Mouse (Mus musculus): ENCODE data around the gene Scand1. TPM values are rescaled to one million over a fixed set of nuclear protein-coding genes. Genes with fewer than 3 reads are reported as not detected.

Gene Scand1
- total and polyA plus RNA-seq, 3 experiments, result 37.4 to 75.6 TPM; not detected in 1

DNA sequence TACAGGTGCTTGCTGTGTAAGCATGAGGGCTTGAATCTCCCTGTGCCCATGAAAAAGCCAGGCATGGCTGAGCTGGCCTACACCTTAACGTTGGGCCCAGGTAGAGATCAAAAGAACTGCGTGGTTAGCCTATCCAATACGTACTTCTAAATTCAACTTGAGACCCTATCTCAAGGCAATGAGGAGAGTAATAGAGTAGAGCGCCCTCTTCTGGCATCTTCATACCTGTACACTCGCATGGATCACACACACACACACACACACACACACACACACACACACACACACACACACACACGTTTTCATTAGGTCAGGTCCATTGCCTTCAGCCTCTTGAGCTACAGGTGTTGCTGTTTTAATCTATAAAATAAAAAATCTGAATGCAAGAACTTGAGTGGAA lies 2.3 kb upstream of the Scand1 start:
- peaks cover 0 to 6% of the 10 kb centered on the region in 2 experiments; a peak in 2 of 4 replicates for H3K36me3 ChIP-seq (ENCODE audit: control insufficient read depth in 1 of 2, insufficient read depth in 2 of 2, low read length in 2 of 2)
- no peak for DNase-seq (ENCODE audit: low read depth, low spot score)

GRCm38 (mm10) chr2:156313153-156313552 lies 649 bp upstream of the Scand1 start:
- peak overlapping the region; percentile 90 for H3K9ac ChIP-seq (ENCODE audit: control insufficient read depth, low read depth, low read length, poor library complexity, severe bottlenecking)
- H3K4me1 ChIP-seq (ENCODE audit: control insufficient read depth in 1 of 2, insufficient read depth in 2 of 2, low read length in 2 of 2), result peaks cover 0 to 3% of the 10 kb centered on the region in 2 experiments; a peak in 3 of 4 replicates
- peak; percentile 67 for DNase-seq (ENCODE audit: low read depth, low spot score)
- peaks cover 13% of the 10 kb centered on the region for H3K79me2 ChIP-seq (ENCODE audit: control insufficient read depth, insufficient read depth, low read length, poor library complexity)
- H3K9me3 ChIP-seq (replicated peaks; ENCODE audit: insufficient read depth, low read length), result no peaks in the 10 kb centered on the region
- H3K4me3 ChIP-seq (ENCODE audit: control insufficient read depth in 1 of 2, insufficient read depth in 1 of 2, low read depth in 2 of 2, low read length in 2 of 2), result peak overlapping the region; percentile 70 to 96
- peak overlapping the region; percentile 76 for H3K27ac ChIP-seq (ENCODE audit: control insufficient read depth, low read depth, low read length)
- TF ChIP-seq TAL1 (IDR thresholded peaks at IDR 0.05; ENCODE audit: low read length) (no peak), POLR2AphosphoS5 (IDR thresholded peaks at IDR 0.05; ENCODE audit: borderline replicate concordance, low read depth, low read length) (no peak), MAFK (IDR thresholded peaks at IDR 0.05; ENCODE audit: borderline replicate concordance, low read depth, low read length) (no peak), TCF12 (IDR thresholded peaks at IDR 0.05; ENCODE audit: low read depth, low read length) (no peak), KAT2A (conservative IDR thresholded peaks at IDR 0.05; ENCODE audit: low read depth, low read length) (no peak), POLR2A (IDR thresholded peaks at IDR 0.05; ENCODE audit: control insufficient read depth in 1 of 2, insufficient read depth in 1 of 2, low read depth in 1 of 2, low read length in 2 of 2, poor library complexity in 1 of 2) (no peak), MYC (IDR thresholded peaks at IDR 0.05; ENCODE audit: low read depth, low read length) (peak; percentile 45; the same call in 1 of the 2 replicates), TBP (IDR thresholded peaks at IDR 0.05; ENCODE audit: low read depth, low read length) (peak; percentile 53), NRF1 (IDR thresholded peaks at IDR 0.05; ENCODE audit: insufficient read depth, low read depth, low read length, poor library complexity, severe bottlenecking) (no peak), MEF2A (IDR thresholded peaks at IDR 0.05; ENCODE audit: extremely low read depth, insufficient replicate concordance, low read depth, low read length, poor library complexity, severe bottlenecking) (no peak), SMC3 (IDR thresholded peaks at IDR 0.05; ENCODE audit: low read depth, low read length) (0 out of 2 replicates have a peak, but pooled peaks have one; percentile 14), CHD2 (IDR thresholded peaks at IDR 0.05; ENCODE audit: low read length) (no peak), JUND (IDR thresholded peaks at IDR 0.05; ENCODE audit: low read depth, low read length) (no peak), CHD1 (IDR thresholded peaks at IDR 0.05; ENCODE audit: low read depth, low read length) (no peak), USF1 (IDR thresholded peaks at IDR 0.05; ENCODE audit: low read depth, low read length) (no peak), USF2 (IDR thresholded peaks at IDR 0.05; ENCODE audit: borderline replicate concordance in 1 of 2, insufficient read depth in 1 of 2, low read depth in 1 of 2, low read length in 2 of 2) (no peak), ZMIZ1 (IDR thresholded peaks at IDR 0.05; ENCODE audit: low read depth, low read length) (no peak), MAZ (IDR thresholded peaks at IDR 0.05; ENCODE audit: low read depth, low read length) (no peak), ZNF384 (IDR thresholded peaks at IDR 0.05; ENCODE audit: low read depth, low read length) (peak; percentile 40; the same call in 1 of the 2 replicates), RCOR1 (IDR thresholded peaks at IDR 0.05; ENCODE audit: low read depth, low read length) (no peak), ELF1 (IDR thresholded peaks at IDR 0.05; ENCODE audit: low read depth, low read length) (no peak), EP300 (IDR thresholded peaks at IDR 0.05; ENCODE audit: low read depth in 1 of 2, low read length in 2 of 2) (no peak), ZKSCAN1 (IDR thresholded peaks at IDR 0.05; ENCODE audit: low read depth, low read length) (no peak), MAX (IDR thresholded peaks at IDR 0.05; ENCODE audit: low read length) (no peak), CTCF (IDR thresholded peaks at IDR 0.05 in 2 of 3, conservative IDR thresholded peaks at IDR 0.05 in 1 of 3; ENCODE audit: control insufficient read depth in 1 of 3, insufficient read depth in 1 of 3, low read depth in 2 of 3, low read length in 3 of 3, poor library complexity in 1 of 3, severe bottlenecking in 1 of 3) (peak; percentile 16 to 50 (median 28); a peak in 2 of 6 replicates)
- peaks cover 0 to 6% of the 10 kb centered on the region in 2 experiments; a peak in 2 of 4 replicates for H3K36me3 ChIP-seq (ENCODE audit: control insufficient read depth in 1 of 2, insufficient read depth in 2 of 2, low read length in 2 of 2)
- no peaks in the 10 kb centered on the region for H3K27me3 ChIP-seq (ENCODE audit: control insufficient read depth in 1 of 2, insufficient read depth in 2 of 2, low read length in 2 of 2)

More for the DNA sequence above, 2.3 kb upstream of the Scand1 start:
- Histone ChIP-seq H3K9ac (ENCODE audit: control insufficient read depth, low read depth, low read length, poor library complexity, severe bottlenecking) (no peak overlapping the region), H3K4me1 (ENCODE audit: control insufficient read depth in 1 of 2, insufficient read depth in 2 of 2, low read length in 2 of 2) (peaks cover 0 to 3% of the 10 kb centered on the region in 2 experiments; a peak in 3 of 4 replicates), H3K27ac (ENCODE audit: control insufficient read depth, low read depth, low read length) (no peak overlapping the region), H3K79me2 (ENCODE audit: control insufficient read depth, insufficient read depth, low read length, poor library complexity) (peaks cover 13% of the 10 kb centered on the region), H3K4me3 (ENCODE audit: control insufficient read depth in 1 of 2, insufficient read depth in 1 of 2, low read depth in 2 of 2, low read length in 2 of 2) (no peak overlapping the region), H3K27me3 (ENCODE audit: control insufficient read depth in 1 of 2, insufficient read depth in 2 of 2, low read length in 2 of 2) (no peaks in the 10 kb centered on the region), H3K9me3 (replicated peaks; ENCODE audit: insufficient read depth, low read length) (no peaks in the 10 kb centered on the region)
- TF ChIP-seq MYB (IDR thresholded peaks at IDR 0.05; ENCODE audit: low read depth, low read length) (no peak), ZNF384 (IDR thresholded peaks at IDR 0.05; ENCODE audit: low read depth, low read length) (no peak), GABPA (IDR thresholded peaks at IDR 0.05; ENCODE audit: low read depth, low read length) (no peak), CTCF (IDR thresholded peaks at IDR 0.05 in 2 of 3, conservative IDR thresholded peaks at IDR 0.05 in 1 of 3; ENCODE audit: control insufficient read depth in 1 of 3, insufficient read depth in 1 of 3, low read depth in 2 of 3, low read length in 3 of 3, poor library complexity in 1 of 3, severe bottlenecking in 1 of 3) (peak in 1 of 3 experiments; percentile 15; a peak in 1 of 6 replicates), TAL1 (IDR thresholded peaks at IDR 0.05; ENCODE audit: low read length) (no peak), NELFE (IDR thresholded peaks at IDR 0.05; ENCODE audit: low read depth, low read length) (no peak), SMC3 (IDR thresholded peaks at IDR 0.05; ENCODE audit: low read depth, low read length) (no peak), ZMIZ1 (IDR thresholded peaks at IDR 0.05; ENCODE audit: low read depth, low read length) (no peak), NRF1 (IDR thresholded peaks at IDR 0.05; ENCODE audit: insufficient read depth, low read depth, low read length, poor library complexity, severe bottlenecking) (no peak)
